Mouse (Mus musculus) lung, postnatal 0 days (tissue): Measurements from ENCODE around the gene Fem1a.

ENCODE experiments used
- CTCF ChIP-seq: IDR thresholded peaks from 2 replicates; pipeline ENCODE4 v1.5.1; 2016; ENCODE audit warnings: antibody characterized with exemption, mild to moderate bottlenecking
- EP300 ChIP-seq: IDR thresholded peaks from 2 replicates; pipeline ENCODE4 v1.6.1; 2016; ENCODE audit warnings: antibody characterized with exemption, mild to moderate bottlenecking, control low read depth

DNA sequence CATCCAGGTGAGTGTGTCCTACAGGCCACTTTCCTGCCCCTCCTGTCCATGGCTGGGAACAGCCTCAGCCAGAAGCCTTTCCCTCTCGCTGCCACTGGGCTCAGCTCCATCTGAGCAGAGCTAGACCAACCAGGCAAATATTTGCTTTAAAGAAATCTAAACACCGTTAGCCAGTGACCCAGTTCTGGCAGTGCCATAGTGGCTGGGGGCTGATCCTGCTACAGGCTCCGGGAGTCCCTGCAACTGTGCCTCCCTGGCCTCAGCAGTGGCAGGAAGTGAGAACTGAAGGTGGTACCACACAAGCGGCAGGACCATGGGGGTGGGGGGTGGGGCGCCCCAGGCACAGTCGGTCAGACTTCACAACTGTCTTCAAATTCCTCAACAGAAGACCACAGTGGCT is 43.9 kb upstream of the Fem1a start:
- TF ChIP-seq CTCF, result no peak; the same call in 1 of the 2 replicates
- TF ChIP-seq EP300, result no peak
